In the genomic region with DNA sequence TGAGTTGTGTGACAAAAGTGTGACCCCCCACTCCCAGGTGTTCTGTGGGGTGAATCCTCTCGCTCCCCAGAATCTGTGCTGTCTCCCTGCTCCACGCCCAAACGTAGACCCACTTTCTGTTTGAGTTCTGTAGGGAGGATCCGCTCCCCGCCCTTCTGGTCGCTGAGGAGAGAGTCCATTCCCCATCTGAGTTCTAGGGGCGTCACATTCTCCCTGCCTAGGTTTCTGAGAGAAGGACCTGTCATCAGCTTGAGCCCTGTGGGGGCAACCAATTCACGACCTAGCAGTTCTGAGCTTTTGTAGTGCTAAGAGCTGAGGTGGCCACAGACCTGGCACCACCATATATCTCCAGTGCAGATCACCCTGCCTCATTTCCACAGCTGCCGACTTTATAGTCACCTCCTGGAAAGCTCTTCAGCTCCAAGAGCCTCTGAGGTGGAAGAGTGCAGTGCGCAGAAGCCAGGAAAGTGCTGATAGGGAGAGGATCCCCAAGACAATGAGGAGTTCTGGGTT, we compare ENCODE assay signal across 7 mouse cellular contexts. TPM values are rescaled to one million over a fixed set of nuclear protein-coding genes. Genes with fewer than 3 reads are reported as not detected.
DNase-seq lines count a peak whose midpoint lies in the region; ATAC-seq and TF ChIP-seq lines count a peak whose summit lies in the region.

No protein-coding gene starts in this region.

- peak overlapping the region; percentile 79 for H3K27ac ChIP-seq in spleen, adult 2 months (ENCODE audit: insufficient read depth, low read length)
- peak overlapping the region; percentile 23; the same call in 1 of the 2 replicates for H3K27ac ChIP-seq in limb, embryonic 13.5 days
- no peak overlapping the region for H3K27ac ChIP-seq in olfactory bulb, adult 2 months (ENCODE audit: insufficient read depth, low read depth, low read length)

- peak overlapping the region; percentile 94 for H3K4me3 ChIP-seq in spleen, adult 2 months (ENCODE audit: extremely low read depth, insufficient read depth, insufficient read length)
- H3K4me3 ChIP-seq in erythroblast, embryonic 14.5 days (replicated peaks): peak overlapping the region; percentile 97
- peak overlapping the region; percentile 77 for H3K4me3 ChIP-seq in limb, embryonic 13.5 days
- H3K4me3 ChIP-seq in olfactory bulb, adult 2 months (ENCODE audit: insufficient read depth, low read depth, low read length): peak overlapping the region; percentile 99

- H3K4me2 ChIP-seq in limb, embryonic 13.5 days (replicated peaks): peak overlapping the region; percentile 91

- TF ChIP-seq CTCF in spleen, adult 2 months (IDR thresholded peaks at IDR 0.05; ENCODE audit: extremely low read depth, insufficient read depth, insufficient read length, insufficient replicate concordance): no peak
- TF ChIP-seq CTCF in olfactory bulb, adult 2 months (IDR thresholded peaks at IDR 0.05; ENCODE audit: insufficient read depth, low read depth, low read length): no peak

- no peak for TF ChIP-seq POLR2A in spleen, adult 2 months (IDR thresholded peaks at IDR 0.05; ENCODE audit: low read depth, low read length)
- TF ChIP-seq POLR2A in olfactory bulb, adult 2 months (IDR thresholded peaks at IDR 0.05; ENCODE audit: insufficient read depth, low read depth, low read length): no peak

- DNase-seq in spleen, adult 2 months (ENCODE audit: low read depth in 1 of 2, low spot score in 2 of 2): peak in 1 of 2 experiments; percentile 18
- no peak for DNase-seq in spleen, postnatal 36 days (ENCODE audit: low spot score in 2 of 2)
- DNase-seq in cerebellum, adult 9-10 months: no peak
- DNase-seq in thymus, postnatal 25 days: no peak

- H3K9me3 ChIP-seq in erythroblast, embryonic 14.5 days (ENCODE audit: control insufficient read depth, low read length): no peaks in the 10 kb centered on the region
- no peaks in the 10 kb centered on the region for H3K9me3 ChIP-seq in limb, embryonic 13.5 days

- peaks cover 10% of the 10 kb centered on the region; the same call in 1 of the 2 replicates for H3K4me1 ChIP-seq in spleen, adult 2 months (ENCODE audit: control insufficient read depth, insufficient read depth, insufficient read length)
- H3K4me1 ChIP-seq in erythroblast, embryonic 14.5 days (ENCODE audit: control insufficient read depth): peaks cover 26% of the 10 kb centered on the region
- peaks cover 14% of the 10 kb centered on the region for H3K4me1 ChIP-seq in limb, embryonic 13.5 days
- H3K4me1 ChIP-seq in olfactory bulb, adult 2 months (ENCODE audit: control insufficient read depth, insufficient read depth, low read length): peaks cover 7% of the 10 kb centered on the region; the same call in 1 of the 2 replicates

- ATAC-seq in limb, embryonic 13.5 days (ENCODE audit: low FRiP score, low read depth): no peak; the same call in none of the 2 replicates

- H3K36me3 ChIP-seq in spleen, adult 2 months (ENCODE audit: control insufficient read depth, insufficient read depth, low read length): peaks cover 8% of the 10 kb centered on the region; the same call in 1 of the 2 replicates
- peaks cover 23% of the 10 kb centered on the region for H3K36me3 ChIP-seq in erythroblast, embryonic 14.5 days (ENCODE audit: control insufficient read depth)
- peaks cover 21% of the 10 kb centered on the region for H3K36me3 ChIP-seq in limb, embryonic 13.5 days

- H3K9ac ChIP-seq in limb, embryonic 13.5 days: peak overlapping the region; percentile 68

- H3K27me3 ChIP-seq in spleen, adult 2 months (ENCODE audit: control insufficient read depth, insufficient read depth, low read length): no peaks in the 10 kb centered on the region
- H3K27me3 ChIP-seq in erythroblast, embryonic 14.5 days (ENCODE audit: control insufficient read depth): peaks cover 8% of the 10 kb centered on the region
- H3K27me3 ChIP-seq in limb, embryonic 13.5 days: peaks cover 4% of the 10 kb centered on the region

- 3% methylated on average over 10 of the region's 10 CpGs for WGBS in spleen, adult 2 months
- 2% methylated on average over 10 of the region's 10 CpGs for WGBS in limb, embryonic 13.5 days
- 2% methylated on average over 10 of the region's 10 CpGs for WGBS in olfactory bulb, adult 2 months

RNA-seq across cellular contexts. Expression of gene Ndufa10, which starts 0.5 kb away (rescaled TPM):
- 31.8 and 35.8 TPM in 2 replicates for polyA plus RNA-seq in spleen, adult 2 months (2012; rRNA removed)
- polyA plus RNA-seq in erythroblast, embryonic 14.5 days (2012): 4.0 and 5.5 TPM in 2 replicates
- 279 and 287 TPM in 2 replicates for polyA plus RNA-seq in limb, embryonic 13.5 days (2015; fragmentation: Nextera tagmentation; extraction: Ambion mirVana)
- 207 TPM in 1 of 2 replicates, not detected in the other for polyA plus RNA-seq in olfactory bulb, adult 2 months (2012; ENCODE audit: insufficient read depth, insufficient read length, low replicate concordance, missing spikeins)

RNA-seq across cellular contexts. Expression of gene Olfr1416, which starts 10.8 kb away (rescaled TPM):
- not detected in 2 replicates for polyA plus RNA-seq in spleen, adult 2 months (2012; rRNA removed)
- not detected in 2 replicates for polyA plus RNA-seq in erythroblast, embryonic 14.5 days (2012)
- not detected in 2 replicates for polyA plus RNA-seq in limb, embryonic 13.5 days (2015; fragmentation: Nextera tagmentation; extraction: Ambion mirVana)
- polyA plus RNA-seq in olfactory bulb, adult 2 months (2012; ENCODE audit: insufficient read depth, insufficient read length, low replicate concordance, missing spikeins): not detected in 2 replicates

RNA-seq across cellular contexts. Expression of gene Olfr1415, which starts 21.8 kb away (rescaled TPM):
- polyA plus RNA-seq in spleen, adult 2 months (2012; rRNA removed): not detected in 2 replicates
- polyA plus RNA-seq in erythroblast, embryonic 14.5 days (2012): not detected in 2 replicates
- polyA plus RNA-seq in limb, embryonic 13.5 days (2015; fragmentation: Nextera tagmentation; extraction: Ambion mirVana): not detected in 2 replicates
- not detected in 2 replicates for polyA plus RNA-seq in olfactory bulb, adult 2 months (2012; ENCODE audit: insufficient read depth, insufficient read length, low replicate concordance, missing spikeins)

RNA-seq across cellular contexts. Expression of gene Olfr1414, which starts 44.3 kb away (rescaled TPM):
- not detected in 2 replicates for polyA plus RNA-seq in spleen, adult 2 months (2012; rRNA removed)
- not detected in 2 replicates for polyA plus RNA-seq in erythroblast, embryonic 14.5 days (2012)
- polyA plus RNA-seq in limb, embryonic 13.5 days (2015; fragmentation: Nextera tagmentation; extraction: Ambion mirVana): not detected in 2 replicates
- polyA plus RNA-seq in olfactory bulb, adult 2 months (2012; ENCODE audit: insufficient read depth, insufficient read length, low replicate concordance, missing spikeins): not detected in 2 replicates
